Mouse (Mus musculus) G1E (cell line): Measurements from ENCODE around the gene Mfsd4b3.

Experiments
- CTCF ChIP-seq: IDR thresholded peaks from 2 replicates; pipeline ENCODE4 v1.5.1; 2012; ENCODE audit warnings: low read depth, low read length, inconsistent platforms, mixed read lengths
- GATA1 ChIP-seq: IDR thresholded peaks from 2 replicates; pipeline ENCODE4 v1.6.1; 2012; ENCODE audit warnings: borderline replicate concordance, low read length, inconsistent platforms, mixed read lengths

- TF ChIP-seq CTCF (no peak), GATA1 (no peak)
Observed at GRCm38 (mm10) chr10:39982604-39983003, 22.7 kb upstream of the Mfsd4b3 start.
